Mouse (Mus musculus) right cerebral cortex, adult 18-20 months (tissue): Measurements from ENCODE around the gene Ccndbp1.
"Not testable (repeated sequence)": the region's sequence is repeated elsewhere in the genome, so short reads cannot be mapped to it uniquely, and the experiment has no call there.

Experiments
- DNase-seq: peaks from one replicate; pipeline ENCODE4 v3.0.0; 2022; ENCODE audit warnings: mixed read lengths

Gene Ccndbp1

GRCm38 (mm10) chr2:121007925-121008663 is at the start of gene Ccndbp1:
Gene Ccndbp1, plus strand, starts transcription at chr2:121008403.
- peak; percentile 85 for DNase-seq

- DNase-seq, result no peak
These were observed 48.8 kb upstream of the Ccndbp1 start for GRCm38 (mm10) chr2:120959363-120959762.

- DNase-seq, result no peak
These were observed 48.4 kb upstream of the Ccndbp1 start for GRCm38 (mm10) chr2:120959827-120960226.

- DNase-seq, result no peak
These were observed 47.9 kb upstream of the Ccndbp1 start for GRCm38 (mm10) chr2:120960261-120960660.

- DNase-seq, result no peak
These were observed 45.1 kb upstream of the Ccndbp1 start for GRCm38 (mm10) chr2:120963110-120963509.

GRCm38 (mm10) chr2:120965486-120965885 is 42.7 kb upstream of the Ccndbp1 start:
- DNase-seq, result no peak

GRCm38 (mm10) chr2:120970045-120970539 is 38.1 kb upstream of the Ccndbp1 start:
- DNase-seq, result no peak

- DNase-seq, result peak; percentile 88
These were observed 37.6 kb upstream of the Ccndbp1 start, which contains the start of gene Ubr1 for GRCm38 (mm10) chr2:120970559-120971080. Gene Ubr1, minus strand, starts transcription at chr2:120970715.

GRCm38 (mm10) chr2:120971766-120972165 is 36.4 kb upstream of the Ccndbp1 start:
- DNase-seq, result no peak

- DNase-seq, result not testable (repeated sequence)
These were observed 35.9 kb upstream of the Ccndbp1 start for GRCm38 (mm10) chr2:120972257-120972656.

- DNase-seq, result no peak
These were observed 35.2 kb upstream of the Ccndbp1 start for GRCm38 (mm10) chr2:120972964-120973363.

- DNase-seq, result no peak
These were observed 31.9 kb upstream of the Ccndbp1 start for GRCm38 (mm10) chr2:120976308-120976707.

GRCm38 (mm10) chr2:120976990-120977925 is 30.9 kb upstream of the Ccndbp1 start, which contains the start of gene Tmem62:
Gene Tmem62, plus strand, starts transcription at chr2:120977017.
- DNase-seq, result peak; percentile 56

GRCm38 (mm10) chr2:120977926-120978692 is 30.1 kb upstream of the Ccndbp1 start:
- DNase-seq, result no peak

- no peak for DNase-seq
These were observed 29.5 kb upstream of the Ccndbp1 start for GRCm38 (mm10) chr2:120978693-120979037.

GRCm38 (mm10) chr2:120979819-120980218 is 28.4 kb upstream of the Ccndbp1 start:
- no peak for DNase-seq

GRCm38 (mm10) chr2:120980861-120981260 is 27.3 kb upstream of the Ccndbp1 start:
- no peak for DNase-seq

GRCm38 (mm10) chr2:120983611-120984010 is 24.6 kb upstream of the Ccndbp1 start:
- DNase-seq, result no peak

GRCm38 (mm10) chr2:120985241-120985640 is 23.0 kb upstream of the Ccndbp1 start:
- no peak for DNase-seq

GRCm38 (mm10) chr2:120991196-120991595 is 17.0 kb upstream of the Ccndbp1 start:
- no peak for DNase-seq

GRCm38 (mm10) chr2:120996607-120997006 is 11.6 kb upstream of the Ccndbp1 start:
- not testable (repeated sequence) for DNase-seq

- DNase-seq, result no peak
These were observed 9.3 kb upstream of the Ccndbp1 start for GRCm38 (mm10) chr2:120998863-120999262.
